Mouse (Mus musculus) intestine, embryonic 14.5 days (tissue): Measurements from ENCODE around the gene Sema3f. TPM values are rescaled to one million over a fixed set of nuclear protein-coding genes. Genes with fewer than 3 reads are reported as not detected.

Experiments
- ATAC-seq: fragments of 200-750 bp; cut with Nextera tagmentation; replicated peaks from 2 replicates; pipeline ENCODE4 v1.8.0; 2017; ENCODE audit warnings: low read depth, moderate number of reproducible peaks, moderate TSS enrichment, moderate library complexity; ENCODE audit not compliant: low FRiP score, low TSS enrichment
- DNase-seq: peaks from one replicate; pipeline ENCODE4 v3.0.0-alpha.2; 2018; ENCODE audit warnings: low spot score
- H3K27ac ChIP-seq: fragments of 300-500 bp; sonication (generic); 2 replicates; pipeline ENCODE4 v1.5.1; 2014; ENCODE audit warnings: low read depth, mild to moderate bottlenecking, control low read depth
- H3K27me3 ChIP-seq: fragments of 300-500 bp; sonication (generic); replicated peaks from 2 replicates; pipeline ENCODE4 v1.6.1; 2014; ENCODE audit warnings: low read length, control low read depth; ENCODE audit not compliant: control insufficient read depth, insufficient read depth
- H3K36me3 ChIP-seq: fragments of 300-500 bp; sonication (generic); 2 replicates; pipeline ENCODE4 v1.6.1; 2014; ENCODE audit warnings: low read length, control low read depth; ENCODE audit not compliant: control insufficient read depth, insufficient read depth
- H3K4me1 ChIP-seq: fragments of 300-500 bp; sonication (generic); replicated peaks from 2 replicates; pipeline ENCODE4 v1.6.1; 2014; ENCODE audit warnings: low read length, control low read depth, mixed read lengths; ENCODE audit not compliant: control insufficient read depth, insufficient read depth
- H3K4me2 ChIP-seq: fragments of 300-500 bp; sonication (generic); 2 replicates; pipeline ENCODE4 v1.6.1; 2014; ENCODE audit warnings: low read length
- H3K4me3 ChIP-seq: fragments of 300-500 bp; sonication (generic); 2 replicates; pipeline ENCODE4 v1.5.1; 2014; ENCODE audit warnings: low read depth, low read length, control low read depth, mixed read lengths
- H3K9ac ChIP-seq: fragments of 300-500 bp; sonication (generic); 2 replicates; pipeline ENCODE4 v1.6.1; 2014; ENCODE audit warnings: mild to moderate bottlenecking, low read length
- H3K9me3 ChIP-seq: fragments of 300-500 bp; sonication (generic); 2 replicates; pipeline ENCODE4 v1.6.1; 2016; ENCODE audit warnings: low read length, control low read depth; ENCODE audit not compliant: control insufficient read depth
- WGBS: fragments of 180-500 bp; shearing (Covaris S2); extraction: QIAGEN DNeasy Blood & Tissue Kit; methylation state at CpG from one replicate; pipeline ENCODE4 v1.1.7; 2014; 5-methylcytosine and 5-hydroxymethylcytosine counted together
- polyA plus RNA-seq: library from polyadenylated mRNA; unstranded; fragments of >200 nt; fragmentation: Nextera tagmentation; extraction: Ambion mirVana; gene quantifications from 2 replicates; pipeline ENCODE4 v1.2.1, GENCODE M21; 2014

The Sema3f gene
- polyA plus RNA-seq, 1 experiment from 2014 or later: 16.3 TPM

GRCm38 (mm10) chr9:107667219-107667618 lies 43.1 kb downstream of the Sema3f start:
- Histone ChIP-seq H3K36me3 (no peaks in the 10 kb centered on the region), H3K9me3 (no peaks in the 10 kb centered on the region), H3K4me3 (peak overlapping the region; percentile 35), H3K4me2 (peak overlapping the region; percentile 91), H3K9ac (peak overlapping the region; percentile 38), H3K27ac (no peak overlapping the region), H3K4me1 (peaks cover 7% of the 10 kb centered on the region), H3K27me3 (peaks cover 16% of the 10 kb centered on the region)
- 1% methylated on average over 20 of the region's 24 CpGs for WGBS
- peak; percentile 89 for ATAC-seq
- DNase-seq: peak; percentile 84

- peaks cover 7% of the 10 kb centered on the region for H3K4me1 ChIP-seq
- peak; percentile 28; the same call in 1 of the 2 replicates for ATAC-seq
These were observed 43.5 kb downstream of the Sema3f start for GRCm38 (mm10) chr9:107666751-107667205.

GRCm38 (mm10) chr9:107665308-107665707 lies 45.0 kb downstream of the Sema3f start:
- Histone ChIP-seq H3K4me1 (peaks cover 7% of the 10 kb centered on the region), H3K9ac (no peak overlapping the region), H3K36me3 (no peaks in the 10 kb centered on the region), H3K9me3 (no peaks in the 10 kb centered on the region), H3K4me3 (no peak overlapping the region), H3K4me2 (no peak overlapping the region), H3K27me3 (peaks cover 16% of the 10 kb centered on the region), H3K27ac (no peak overlapping the region)
- DNase-seq (no peak), ATAC-seq (no peak)
- 87% methylated on average over 7 of the region's 7 CpGs for WGBS

More at GRCm38 (mm10) chr9:107666751-107667205, 43.5 kb downstream of the Sema3f start:
- Histone ChIP-seq H3K36me3 (no peaks in the 10 kb centered on the region), H3K27me3 (peaks cover 16% of the 10 kb centered on the region), H3K9me3 (no peaks in the 10 kb centered on the region), H3K9ac (peak overlapping the region; percentile 38), H3K4me3 (peak overlapping the region; percentile 35), H3K27ac (no peak overlapping the region), H3K4me2 (peak overlapping the region; percentile 91)
- WGBS: under 1% methylated on average over 30 of the region's 30 CpGs
- no peak for DNase-seq

GRCm38 (mm10) chr9:107663525-107663924 lies 46.8 kb downstream of the Sema3f start:
- WGBS: 61% methylated on average over 9 of the region's 9 CpGs
- H3K4me1 ChIP-seq: peaks cover 7% of the 10 kb centered on the region
- H3K27ac ChIP-seq: no peak overlapping the region
- DNase-seq (no peak), ATAC-seq (no peak)
- H3K9me3 ChIP-seq: no peaks in the 10 kb centered on the region
- no peaks in the 10 kb centered on the region for H3K36me3 ChIP-seq
- no peak overlapping the region for H3K9ac ChIP-seq
- no peak overlapping the region for H3K4me2 ChIP-seq
- H3K4me3 ChIP-seq: no peak overlapping the region
- H3K27me3 ChIP-seq: peaks cover 16% of the 10 kb centered on the region

- Histone ChIP-seq H3K36me3 (no peaks in the 10 kb centered on the region), H3K27me3 (peaks cover 16% of the 10 kb centered on the region), H3K4me3 (no peak overlapping the region), H3K27ac (no peak overlapping the region), H3K9ac (no peak overlapping the region), H3K4me1 (peaks cover 7% of the 10 kb centered on the region), H3K9me3 (no peaks in the 10 kb centered on the region), H3K4me2 (no peak overlapping the region)
- ATAC-seq (no peak), DNase-seq (no peak)
- whole genome bisulfite sequencing: 78% methylated on average over 8 of the region's 8 CpGs
These were observed 47.9 kb downstream of the Sema3f start for GRCm38 (mm10) chr9:107662342-107662741.

- DNase-seq: no peak
- H3K9me3 ChIP-seq: no peaks in the 10 kb centered on the region
- no peak for ATAC-seq
These were observed 49.5 kb downstream of the Sema3f start for GRCm38 (mm10) chr9:107660777-107661176.

GRCm38 (mm10) chr9:107659961-107660360 lies 50.3 kb downstream of the Sema3f start:
- ATAC-seq: no peak
- Histone ChIP-seq H3K4me1 (0 out of 2 replicates have a peak, but pooled peaks cover 3% of the 10 kb centered on the region), H3K4me3 (no peak overlapping the region), H3K9me3 (no peaks in the 10 kb centered on the region), H3K27me3 (no peaks in the 10 kb centered on the region), H3K9ac (no peak overlapping the region), H3K4me2 (no peak overlapping the region), H3K27ac (no peak overlapping the region), H3K36me3 (no peaks in the 10 kb centered on the region)
- DNase-seq: no peak
- WGBS: 83% methylated on average over 3 of the region's 3 CpGs

More at GRCm38 (mm10) chr9:107660777-107661176, 49.5 kb downstream of the Sema3f start:
- Histone ChIP-seq H3K27ac (no peak overlapping the region), H3K4me2 (no peak overlapping the region), H3K4me1 (0 out of 2 replicates have a peak, but pooled peaks cover 3% of the 10 kb centered on the region), H3K36me3 (no peaks in the 10 kb centered on the region), H3K9ac (no peak overlapping the region), H3K27me3 (peaks cover 6% of the 10 kb centered on the region), H3K4me3 (no peak overlapping the region)
- WGBS: 71% methylated on average over 3 of the region's 3 CpGs

DNA sequence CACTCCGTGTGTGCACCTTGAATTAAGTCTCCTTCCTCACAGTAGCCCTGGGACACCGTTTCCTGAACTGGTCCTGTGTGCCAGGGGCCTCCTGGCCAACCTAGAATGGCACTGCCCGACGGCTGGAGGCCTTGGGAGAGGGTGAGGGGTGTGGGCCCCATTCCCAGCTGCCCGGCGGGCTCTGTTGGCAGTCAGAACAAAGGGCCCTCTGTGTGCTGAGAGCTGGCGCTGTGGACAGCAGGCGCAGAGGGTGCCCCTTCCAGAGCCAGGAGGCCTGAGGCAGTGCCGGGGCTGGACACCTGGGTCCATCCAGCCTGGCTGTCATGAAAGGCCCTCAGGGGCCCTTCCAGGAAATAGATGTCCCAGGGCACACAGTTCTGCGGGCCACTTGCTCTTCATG lies 50.7 kb downstream of the Sema3f start:
- Histone ChIP-seq H3K27ac (no peak overlapping the region), H3K27me3 (no peaks in the 10 kb centered on the region), H3K4me2 (no peak overlapping the region), H3K9ac (no peak overlapping the region), H3K4me3 (no peak overlapping the region), H3K36me3 (no peaks in the 10 kb centered on the region), H3K9me3 (no peaks in the 10 kb centered on the region), H3K4me1 (0 out of 2 replicates have a peak, but pooled peaks cover 3% of the 10 kb centered on the region)
- DNase-seq: no peak
- 0 out of 2 replicates have a peak, but pooled peaks have one; percentile 20 for ATAC-seq
- WGBS: 94% methylated on average over 10 of the region's 10 CpGs

DNA sequence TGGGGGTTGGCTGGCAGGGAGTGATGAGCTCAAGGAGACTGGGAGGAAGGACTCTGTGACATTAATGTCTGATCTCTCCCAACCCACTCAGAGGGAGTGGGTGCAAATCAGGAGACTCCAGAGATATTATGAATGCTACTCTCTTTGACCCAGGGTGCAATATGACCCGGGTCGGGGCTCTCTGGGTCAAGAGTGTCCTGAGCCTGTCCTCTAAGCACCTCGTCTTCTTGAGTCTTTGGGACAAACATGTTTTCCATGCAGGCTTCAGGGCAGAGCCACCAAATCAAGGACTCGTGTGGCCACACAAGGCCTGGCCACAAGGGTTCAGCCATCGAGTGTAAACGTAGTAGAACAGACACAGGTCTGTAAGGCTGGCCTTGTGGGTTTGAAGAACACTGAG lies 52.2 kb downstream of the Sema3f start:
- Histone ChIP-seq H3K9ac (no peak overlapping the region), H3K9me3 (no peaks in the 10 kb centered on the region), H3K27me3 (no peaks in the 10 kb centered on the region), H3K27ac (no peak overlapping the region), H3K4me2 (no peak overlapping the region), H3K4me1 (0 out of 2 replicates have a peak, but pooled peaks cover 3% of the 10 kb centered on the region), H3K36me3 (no peaks in the 10 kb centered on the region), H3K4me3 (no peak overlapping the region)
- DNase-seq: no peak
- WGBS: 82% methylated on average over 6 of the region's 6 CpGs
- no peak for ATAC-seq
